In the genomic region with DNA sequence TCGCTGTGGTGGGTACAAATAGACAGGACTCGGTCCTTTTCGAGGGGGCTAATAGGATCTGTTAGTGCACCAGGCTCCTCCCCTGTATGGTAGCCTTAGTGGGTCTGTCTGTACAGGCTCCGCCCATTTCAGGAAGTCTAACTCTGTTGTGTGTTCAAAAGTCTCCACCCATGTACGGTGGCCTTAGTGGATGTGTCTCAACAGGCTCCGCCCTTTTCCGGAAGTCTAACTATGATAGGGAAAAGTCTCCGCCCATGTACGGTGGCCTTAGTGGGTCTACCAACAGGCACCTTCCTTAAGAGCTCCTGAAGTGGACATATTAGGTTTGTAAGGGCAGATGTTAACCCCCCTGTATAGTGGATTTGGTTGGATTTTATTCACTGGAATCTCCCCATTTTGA, we compare ENCODE assay signal across 28 mouse cellular contexts. TPM values are rescaled to one million over a fixed set of nuclear protein-coding genes. Genes with fewer than 3 reads are reported as not detected.
"Had no signal": no experiment of that assay in that cellular context is flagged by ENCODE, and none has a peak within 500 bp of the region (broad histone marks: within the 10 kb centered on the region; RNA-seq: fewer than 3 reads in every experiment).

No protein-coding gene starts in this region.

RNA-seq across cellular contexts. Expression of gene Mageb2, which starts 18.2 kb away (rescaled TPM):
- polyA plus RNA-seq: limb, embryonic 10.5 days; limb, embryonic 11.5 days; limb, embryonic 12.5 days; limb, embryonic 13.5 days; limb, embryonic 14.5 days; limb, embryonic 15.5 days; liver, adult 2 months; liver, embryonic 11.5 days; liver, embryonic 12.5 days; liver, embryonic 13.5 days; liver, embryonic 14.5 days; liver, embryonic 15.5 days; liver, embryonic 16.5 days; liver, postnatal 0 days; lung, adult 2 months; lung, embryonic 14.5 days; lung, embryonic 15.5 days; lung, embryonic 16.5 days; lung, postnatal 0 days; macrophage; midbrain, embryonic 10.5 days; midbrain, embryonic 11.5 days; midbrain, embryonic 12.5 days; midbrain, embryonic 13.5 days; midbrain, embryonic 14.5 days; midbrain, embryonic 15.5 days; midbrain, embryonic 16.5 days; midbrain, postnatal 0 days had no signal
